Mouse (Mus musculus): ENCODE measurements around the gene Txndc12. TPM values are rescaled to one million over a fixed set of nuclear protein-coding genes. Genes with fewer than 3 reads are reported as not detected.

The Txndc12 gene
- polyA plus RNA-seq, 1 experiment from 2014 or later, result 50.5 TPM

Other genes starting within 250 kb of the Txndc12 start
- 38.5 and 42.5 TPM in 2 replicates for gene Cc2d1b, start 214.7 kb upstream of the Txndc12 start, polyA plus RNA-seq (2015; fragmentation: Nextera tagmentation; extraction: Ambion mirVana)
- gene 3110021N24Rik, start 115.0 kb upstream of the Txndc12 start, polyA plus RNA-seq (2015; fragmentation: Nextera tagmentation; extraction: Ambion mirVana), result 0.21 and 0.59 TPM in 2 replicates
- gene Zfyve9, start 53.8 kb upstream of the Txndc12 start, polyA plus RNA-seq (2015; fragmentation: Nextera tagmentation; extraction: Ambion mirVana), result 0.94 and 1.2 TPM in 2 replicates
- 184 and 187 TPM in 2 replicates for gene Btf3l4, start 987 bp upstream of the Txndc12 start, polyA plus RNA-seq (2015; fragmentation: Nextera tagmentation; extraction: Ambion mirVana)
- gene Kti12, start 13.2 kb downstream of the Txndc12 start, polyA plus RNA-seq (2015; fragmentation: Nextera tagmentation; extraction: Ambion mirVana), result 81.5 and 83.2 TPM in 2 replicates
- 0.94 and 2.5 TPM in 2 replicates for gene A730015C16Rik, start 14.0 kb downstream of the Txndc12 start, polyA plus RNA-seq (2015; fragmentation: Nextera tagmentation; extraction: Ambion mirVana)
- 2.6 and 4.0 TPM in 2 replicates for gene Rab3b, start 44.5 kb downstream of the Txndc12 start, polyA plus RNA-seq (2015; fragmentation: Nextera tagmentation; extraction: Ambion mirVana)
- gene Nrd1, start 166.1 kb downstream of the Txndc12 start, polyA plus RNA-seq (2015; fragmentation: Nextera tagmentation; extraction: Ambion mirVana), result 42.1 and 52.5 TPM in 2 replicates